ENCODE assay signal across 8 mouse cellular contexts in the genomic region with DNA sequence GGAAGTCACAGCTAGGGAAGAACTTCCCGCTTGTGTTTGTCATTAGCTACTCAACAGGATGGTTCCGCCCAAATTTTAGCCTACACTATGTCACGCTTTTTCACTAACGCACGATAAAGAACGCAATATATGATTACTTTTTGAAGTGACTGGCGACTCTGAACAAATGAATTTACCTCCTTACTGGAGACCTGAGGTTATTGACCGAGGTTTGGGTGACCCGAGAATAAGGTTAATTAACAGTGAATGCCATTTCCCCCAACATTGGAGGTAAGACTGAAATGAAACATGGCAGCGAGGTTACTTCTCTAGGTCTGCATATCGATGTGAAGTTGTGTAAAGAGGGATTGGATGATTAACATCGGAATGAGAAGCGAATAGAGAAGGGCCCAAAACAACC. TPM values are rescaled to one million over a fixed set of nuclear protein-coding genes. Genes with fewer than 3 reads are reported as not detected.
DNase-seq lines count a peak whose midpoint lies in the region; ATAC-seq and TF ChIP-seq lines count a peak whose summit lies in the region.

No protein-coding gene starts in this region.

- no peak for TF ChIP-seq POLR2A in bone marrow, adult 2 months (IDR thresholded peaks at IDR 0.05; ENCODE audit: borderline replicate concordance, control insufficient read depth, low read depth, low read length)

- H3K4me2 ChIP-seq in heart, embryonic 15.5 days: peak overlapping the region; percentile 89
- peak overlapping the region; percentile 85 for H3K4me2 ChIP-seq in hindbrain, embryonic 11.5 days (replicated peaks; ENCODE audit: low read depth, low read length)
- H3K4me2 ChIP-seq in midbrain, embryonic 12.5 days (replicated peaks): peak overlapping the region; percentile 85

- 2% methylated on average over 13 of the region's 13 CpGs for WGBS in heart, embryonic 15.5 days
- WGBS in bone marrow, adult 2 months: 2% methylated on average over 13 of the region's 13 CpGs
- 2% methylated on average over 13 of the region's 13 CpGs for WGBS in hindbrain, embryonic 11.5 days
- WGBS in midbrain, embryonic 12.5 days: 6% methylated on average over 13 of the region's 13 CpGs

- H3K4me3 ChIP-seq in heart, embryonic 15.5 days: peak overlapping the region; percentile 99
- H3K4me3 ChIP-seq in bone marrow, adult 2 months (replicated peaks; ENCODE audit: control insufficient read depth, low read depth, low read length): peak overlapping the region; percentile 72
- peak overlapping the region; percentile 90 for H3K4me3 ChIP-seq in hindbrain, embryonic 11.5 days (ENCODE audit: low read depth, low read length)
- peak overlapping the region; percentile 94 for H3K4me3 ChIP-seq in midbrain, embryonic 12.5 days

- ATAC-seq in heart, embryonic 15.5 days (replicated peaks; ENCODE audit: insufficient number of reproducible peaks, insufficient read depth, low FRiP score, low read depth): no peak
- no peak for ATAC-seq in hindbrain, embryonic 11.5 days (ENCODE audit: low FRiP score)
- no peak for ATAC-seq in midbrain, embryonic 12.5 days (ENCODE audit: low FRiP score, low read depth)

- peak overlapping the region; percentile 63 for H3K9ac ChIP-seq in heart, embryonic 15.5 days
- H3K9ac ChIP-seq in hindbrain, embryonic 11.5 days (ENCODE audit: low read depth, low read length): peak overlapping the region; percentile 69
- peak overlapping the region; percentile 97 for H3K9ac ChIP-seq in midbrain, embryonic 12.5 days (replicated peaks)

- peaks cover 28% of the 10 kb centered on the region for H3K4me1 ChIP-seq in heart, embryonic 15.5 days (replicated peaks)
- no peaks in the 10 kb centered on the region; the same call in 1 of the 2 replicates for H3K4me1 ChIP-seq in bone marrow, adult 2 months (ENCODE audit: control insufficient read depth, insufficient read depth, low read length)
- H3K4me1 ChIP-seq in hindbrain, embryonic 11.5 days (replicated peaks; ENCODE audit: control insufficient read depth, insufficient read depth, low read length): no peaks in the 10 kb centered on the region
- peaks cover 33% of the 10 kb centered on the region for H3K4me1 ChIP-seq in midbrain, embryonic 12.5 days

- DNase-seq in heart, adult 11 months: no peak
- DNase-seq in hindbrain, embryonic 11.5 days (ENCODE audit: low spot score): no peak
- no peak for DNase-seq in cerebellum, postnatal 4 days (ENCODE audit: low spot score in 2 of 2)
- no peak for DNase-seq in layer of hippocampus, postnatal 14 days (ENCODE audit: low spot score in 2 of 2)
- no peak for DNase-seq in spleen, postnatal 14 days (ENCODE audit: low spot score in 2 of 2)

- H3K27ac ChIP-seq in heart, embryonic 15.5 days: 0 out of 2 replicates have a peak overlapping the region, but pooled peaks have one; percentile 98
- H3K27ac ChIP-seq in bone marrow, adult 2 months (ENCODE audit: control insufficient read depth, insufficient read depth, low read depth, low read length, poor library complexity): no peak overlapping the region
- no peak overlapping the region for H3K27ac ChIP-seq in hindbrain, embryonic 11.5 days (ENCODE audit: low read depth, low read length)
- H3K27ac ChIP-seq in midbrain, embryonic 12.5 days (replicated peaks): no peak overlapping the region

- H3K27me3 ChIP-seq in heart, embryonic 15.5 days: no peaks in the 10 kb centered on the region
- H3K27me3 ChIP-seq in hindbrain, embryonic 11.5 days (ENCODE audit: control insufficient read depth, insufficient read depth, low read length): no peaks in the 10 kb centered on the region
- H3K27me3 ChIP-seq in midbrain, embryonic 12.5 days: no peaks in the 10 kb centered on the region

- no peaks in the 10 kb centered on the region for H3K36me3 ChIP-seq in heart, embryonic 15.5 days
- no peaks in the 10 kb centered on the region for H3K36me3 ChIP-seq in hindbrain, embryonic 11.5 days (ENCODE audit: control insufficient read depth, insufficient read depth, low read length)
- H3K36me3 ChIP-seq in midbrain, embryonic 12.5 days: no peaks in the 10 kb centered on the region

- no peaks in the 10 kb centered on the region for H3K9me3 ChIP-seq in heart, embryonic 15.5 days (replicated peaks)
- H3K9me3 ChIP-seq in hindbrain, embryonic 11.5 days (ENCODE audit: control insufficient read depth, low read length): no peaks in the 10 kb centered on the region
- no peaks in the 10 kb centered on the region for H3K9me3 ChIP-seq in midbrain, embryonic 12.5 days

- no peak for TF ChIP-seq CTCF in bone marrow, adult 2 months (IDR thresholded peaks at IDR 0.05; ENCODE audit: control insufficient read depth, insufficient read depth, low read length)

RNA-seq across cellular contexts. Expression of gene Gen1, which starts 0.7 kb away (rescaled TPM):
- 5.8 and 6.8 TPM in 2 replicates for polyA plus RNA-seq in heart, embryonic 15.5 days (2015; fragmentation: Nextera tagmentation; extraction: Ambion mirVana)
- polyA plus RNA-seq in bone marrow, adult 2 months (2011; ENCODE audit: insufficient read depth, insufficient read length, low replicate concordance, missing spikeins): 6.2 and 7.1 TPM in 2 replicates
- polyA plus RNA-seq in hindbrain, embryonic 11.5 days (2014; fragmentation: Nextera tagmentation; extraction: Ambion mirVana): 13.1 and 15.8 TPM in 2 replicates
- 10.9 and 11.6 TPM in 2 replicates for polyA plus RNA-seq in midbrain, embryonic 12.5 days (2016; fragmentation: Nextera tagmentation; extraction: Ambion mirVana)
- total RNA-seq in layer of hippocampus, postnatal 14 days (2021): 1 to 10 TPM; 1.5 to 2.9 TPM

RNA-seq across cellular contexts. Expression of gene Smc6, which starts 0.8 kb away (rescaled TPM):
- polyA plus RNA-seq in heart, embryonic 15.5 days (2015; fragmentation: Nextera tagmentation; extraction: Ambion mirVana): 111 and 114 TPM in 2 replicates
- polyA plus RNA-seq in bone marrow, adult 2 months (2011; ENCODE audit: insufficient read depth, insufficient read length, low replicate concordance, missing spikeins): 49.5 and 74.0 TPM in 2 replicates
- polyA plus RNA-seq in hindbrain, embryonic 11.5 days (2014; fragmentation: Nextera tagmentation; extraction: Ambion mirVana): 122 and 154 TPM in 2 replicates
- polyA plus RNA-seq in midbrain, embryonic 12.5 days (2016; fragmentation: Nextera tagmentation; extraction: Ambion mirVana): 137 and 154 TPM in 2 replicates
- total RNA-seq in layer of hippocampus, postnatal 14 days (2021): 10 to 100 TPM; 31.3 to 34.1 TPM

RNA-seq across cellular contexts. Expression of gene Msgn1, which starts 56.1 kb away (rescaled TPM):
- not detected in 2 replicates for polyA plus RNA-seq in heart, embryonic 15.5 days (2015; fragmentation: Nextera tagmentation; extraction: Ambion mirVana)
- polyA plus RNA-seq in bone marrow, adult 2 months (2011; ENCODE audit: insufficient read depth, insufficient read length, low replicate concordance, missing spikeins): not detected in 2 replicates
- not detected in 2 replicates for polyA plus RNA-seq in hindbrain, embryonic 11.5 days (2014; fragmentation: Nextera tagmentation; extraction: Ambion mirVana)
- not detected in 2 replicates for polyA plus RNA-seq in midbrain, embryonic 12.5 days (2016; fragmentation: Nextera tagmentation; extraction: Ambion mirVana)
- total RNA-seq in layer of hippocampus, postnatal 14 days (2021): not detected
